Mouse (Mus musculus) embryonic fibroblast, embryonic 13.5 days (primary cell): ENCODE measurements around the gene Tomm7.

Experiments
- CTCF ChIP-seq: IDR thresholded peaks from 2 replicates; pipeline ENCODE4 v1.5.1; 2011; ENCODE audit warnings: mild to moderate bottlenecking, control low read depth, low read length, moderate library complexity, borderline replicate concordance; ENCODE audit not compliant: insufficient read depth
- POLR2A ChIP-seq: IDR thresholded peaks from 2 replicates; pipeline ENCODE4 v1.6.1; 2011; ENCODE audit warnings: low read depth, mild to moderate bottlenecking, control low read depth, low read length, moderate library complexity

GRCm38 (mm10) chr5:23843674-23844530 is at the start of gene Tomm7:
- TF ChIP-seq POLR2A (peak; percentile 64), CTCF (no peak)
